Mouse (Mus musculus) heart, embryonic 13.5 days (tissue): ENCODE results near the gene Fto. TPM values are rescaled to one million over a fixed set of nuclear protein-coding genes. Genes with fewer than 3 reads are reported as not detected.
A peak's percentile ranks its signal among the peaks of the same experiment; 100 is the strongest.

ENCODE experiments used
- ATAC-seq: fragments of 200-750 bp; cut with Nextera tagmentation; 2 replicates; pipeline ENCODE4 v1.8.0; 2017; ENCODE audit warnings: moderate TSS enrichment; ENCODE audit not compliant: insufficient number of reproducible peaks, low FRiP score, low TSS enrichment; ENCODE audit errors: extremely low read depth
- H3K27ac ChIP-seq: fragments of 300-500 bp; sonication (generic); replicated peaks from 2 replicates; pipeline ENCODE4 v1.5.1; 2015; ENCODE audit warnings: moderate library complexity, mild to moderate bottlenecking, inconsistent platforms
- H3K27me3 ChIP-seq: fragments of 300-500 bp; sonication (generic); replicated peaks from 2 replicates; pipeline ENCODE4 v1.6.1; 2015; ENCODE audit warnings: mild to moderate bottlenecking, inconsistent platforms
- H3K36me3 ChIP-seq: fragments of 300-500 bp; sonication (generic); 2 replicates; pipeline ENCODE4 v1.6.1; 2015; ENCODE audit warnings: mild to moderate bottlenecking, inconsistent platforms
- H3K4me1 ChIP-seq: fragments of 300-500 bp; sonication (generic); 2 replicates; pipeline ENCODE4 v1.6.1; 2015; ENCODE audit warnings: inconsistent platforms
- H3K4me2 ChIP-seq: fragments of 300-500 bp; sonication (generic); 2 replicates; pipeline ENCODE4 v1.6.1; 2015; ENCODE audit warnings: inconsistent platforms, mild to moderate bottlenecking, moderate library complexity
- H3K4me3 ChIP-seq: fragments of 300-500 bp; sonication (generic); 2 replicates; pipeline ENCODE4 v1.5.1; 2015; ENCODE audit warnings: moderate library complexity, mild to moderate bottlenecking, inconsistent platforms
- H3K9ac ChIP-seq: fragments of 300-500 bp; sonication (generic); 2 replicates; pipeline ENCODE4 v1.6.1; 2015; ENCODE audit warnings: inconsistent platforms, mild to moderate bottlenecking, moderate library complexity
- H3K9me3 ChIP-seq: fragments of 300-500 bp; sonication (generic); 2 replicates; pipeline ENCODE4 v1.6.1; 2016; ENCODE audit warnings: inconsistent platforms
- WGBS: fragments of 180-500 bp; shearing (Covaris S2); methylation state at CpG from one replicate; pipeline ENCODE4 v1.1.7; 2015; ENCODE audit warnings: mixed read lengths; 5-methylcytosine and 5-hydroxymethylcytosine counted together
- polyA plus RNA-seq: library from polyadenylated mRNA; unstranded; fragments of >200 nt; fragmentation: Nextera tagmentation; extraction: Ambion mirVana; gene quantifications from 2 replicates; pipeline ENCODE4 v1.2.1, GENCODE M21; 2015

Fto gene
- polyA plus RNA-seq, 1 experiment from 2014 or later = 64.3 TPM

GRCm38 (mm10) chr8:91572630-91573029 is 259.3 kb downstream of the Fto start:
- Histone ChIP-seq H3K9ac (no peak overlapping the region), H3K27ac (peak overlapping the region; percentile 32; the same call in 1 of the 2 replicates), H3K4me2 (peak overlapping the region; percentile 3; the same call in 1 of the 2 replicates), H3K36me3 (no peaks in the 10 kb centered on the region), H3K4me1 (peaks cover 59% of the 10 kb centered on the region), H3K27me3 (no peaks in the 10 kb centered on the region), H3K4me3 (no peak overlapping the region), H3K9me3 (no peaks in the 10 kb centered on the region)
- no peak for ATAC-seq
- 15% methylated on average over 4 of the region's 4 CpGs for WGBS

GRCm38 (mm10) chr8:91575576-91575975 is 262.3 kb downstream of the Fto start:
- no peak overlapping the region for H3K27ac ChIP-seq
- H3K9me3 ChIP-seq = no peaks in the 10 kb centered on the region
- H3K36me3 ChIP-seq = no peaks in the 10 kb centered on the region
- no peak overlapping the region for H3K4me2 ChIP-seq
- H3K4me3 ChIP-seq = no peak overlapping the region
- peaks cover 40% of the 10 kb centered on the region for H3K4me1 ChIP-seq
- no peak overlapping the region for H3K9ac ChIP-seq
- no peak for ATAC-seq
- 54% methylated on average over 3 of the region's 3 CpGs for WGBS
- no peaks in the 10 kb centered on the region for H3K27me3 ChIP-seq

GRCm38 (mm10) chr8:91576086-91576917 is 263.0 kb downstream of the Fto start:
- Histone ChIP-seq H3K9me3 (no peaks in the 10 kb centered on the region), H3K4me1 (peaks cover 34% of the 10 kb centered on the region), H3K4me2 (no peak overlapping the region), H3K27me3 (no peaks in the 10 kb centered on the region), H3K9ac (no peak overlapping the region), H3K36me3 (no peaks in the 10 kb centered on the region), H3K4me3 (no peak overlapping the region), H3K27ac (no peak overlapping the region)
- no peak for ATAC-seq
- WGBS = 40% methylated on average over 17 of the region's 17 CpGs

- Histone ChIP-seq H3K27ac (no peak overlapping the region), H3K36me3 (no peaks in the 10 kb centered on the region), H3K9ac (no peak overlapping the region), H3K9me3 (no peaks in the 10 kb centered on the region), H3K27me3 (no peaks in the 10 kb centered on the region), H3K4me3 (no peak overlapping the region), H3K4me1 (peaks cover 28% of the 10 kb centered on the region), H3K4me2 (no peak overlapping the region)
- ATAC-seq = no peak
- WGBS = 59% methylated on average over 6 of the region's 6 CpGs
Measured at GRCm38 (mm10) chr8:91576918-91577241, 263.6 kb downstream of the Fto start.

GRCm38 (mm10) chr8:91577605-91578004 is 264.3 kb downstream of the Fto start:
- Histone ChIP-seq H3K4me2 (no peak overlapping the region), H3K36me3 (no peaks in the 10 kb centered on the region), H3K4me1 (peaks cover 28% of the 10 kb centered on the region), H3K9ac (no peak overlapping the region), H3K4me3 (no peak overlapping the region), H3K9me3 (no peaks in the 10 kb centered on the region), H3K27ac (no peak overlapping the region), H3K27me3 (no peaks in the 10 kb centered on the region)
- 86% methylated on average over 3 of the region's 3 CpGs for WGBS
- no peak for ATAC-seq

- ATAC-seq = no peak
Measured at GRCm38 (mm10) chr8:91584620-91585415, 271.5 kb downstream of the Fto start.

GRCm38 (mm10) chr8:91592436-91593105 is 279.2 kb downstream of the Fto start:
- no peak overlapping the region for H3K4me2 ChIP-seq
- H3K4me1 ChIP-seq = peaks cover 24% of the 10 kb centered on the region
- H3K27ac ChIP-seq = no peak overlapping the region
- no peaks in the 10 kb centered on the region for H3K9me3 ChIP-seq
- no peak overlapping the region for H3K4me3 ChIP-seq
- H3K9ac ChIP-seq = no peak overlapping the region
- ATAC-seq = no peak; the same call in 1 of the 2 replicates
- no peaks in the 10 kb centered on the region for H3K27me3 ChIP-seq
- H3K36me3 ChIP-seq = no peaks in the 10 kb centered on the region
- 69% methylated on average over 10 of the region's 10 CpGs for WGBS

More at GRCm38 (mm10) chr8:91584620-91585415, 271.5 kb downstream of the Fto start:
- H3K4me3 ChIP-seq = no peak overlapping the region
- H3K36me3 ChIP-seq = no peaks in the 10 kb centered on the region
- H3K4me2 ChIP-seq = no peak overlapping the region
- peaks cover 26% of the 10 kb centered on the region for H3K4me1 ChIP-seq
- H3K9ac ChIP-seq = no peak overlapping the region
- WGBS = 67% methylated on average over 11 of the region's 11 CpGs
- H3K9me3 ChIP-seq = no peaks in the 10 kb centered on the region
- H3K27me3 ChIP-seq = no peaks in the 10 kb centered on the region
- no peak overlapping the region for H3K27ac ChIP-seq

GRCm38 (mm10) chr8:91593202-91593781 is 280.0 kb downstream of the Fto start:
- Histone ChIP-seq H3K9me3 (no peaks in the 10 kb centered on the region), H3K27ac (no peak overlapping the region)
- WGBS = 66% methylated on average over 12 of the region's 12 CpGs

GRCm38 (mm10) chr8:91599349-91599837 is 286.1 kb downstream of the Fto start:
- no peaks in the 10 kb centered on the region for H3K36me3 ChIP-seq

More at GRCm38 (mm10) chr8:91593202-91593781, 280.0 kb downstream of the Fto start:
- H3K4me2 ChIP-seq = 0 out of 2 replicates have a peak overlapping the region, but pooled peaks have one; percentile 4
- H3K36me3 ChIP-seq = no peaks in the 10 kb centered on the region
- H3K9ac ChIP-seq = no peak overlapping the region
- no peaks in the 10 kb centered on the region for H3K27me3 ChIP-seq
- H3K4me1 ChIP-seq = peaks cover 24% of the 10 kb centered on the region
- no peak overlapping the region for H3K4me3 ChIP-seq
- no peak for ATAC-seq

GRCm38 (mm10) chr8:91603751-91604150 is 290.4 kb downstream of the Fto start:
- H3K9ac ChIP-seq = no peak overlapping the region
- peaks cover 6% of the 10 kb centered on the region; the same call in 1 of the 2 replicates for H3K4me1 ChIP-seq
- H3K36me3 ChIP-seq = no peaks in the 10 kb centered on the region
- ATAC-seq = no peak
- H3K27ac ChIP-seq = no peak overlapping the region
- H3K9me3 ChIP-seq = no peaks in the 10 kb centered on the region
- no peak overlapping the region for H3K4me2 ChIP-seq
- 82% methylated on average over 9 of the region's 9 CpGs for WGBS
- no peak overlapping the region for H3K4me3 ChIP-seq
- no peaks in the 10 kb centered on the region for H3K27me3 ChIP-seq

More at GRCm38 (mm10) chr8:91599349-91599837, 286.1 kb downstream of the Fto start:
- Histone ChIP-seq H3K27me3 (no peaks in the 10 kb centered on the region), H3K9ac (no peak overlapping the region), H3K4me1 (peaks cover 4% of the 10 kb centered on the region), H3K4me2 (no peak overlapping the region), H3K4me3 (no peak overlapping the region), H3K9me3 (no peaks in the 10 kb centered on the region), H3K27ac (no peak overlapping the region)
- no peak for ATAC-seq
- 76% methylated on average over 14 of the region's 14 CpGs for WGBS

GRCm38 (mm10) chr8:91605901-91606300 is 292.6 kb downstream of the Fto start:
- H3K36me3 ChIP-seq = no peaks in the 10 kb centered on the region
- H3K4me1 ChIP-seq = peaks cover 9% of the 10 kb centered on the region
- H3K27ac ChIP-seq = no peak overlapping the region
- no peak overlapping the region for H3K9ac ChIP-seq
- H3K27me3 ChIP-seq = no peaks in the 10 kb centered on the region
- no peak overlapping the region for H3K4me3 ChIP-seq
- no peak overlapping the region for H3K4me2 ChIP-seq
- ATAC-seq = no peak
- H3K9me3 ChIP-seq = no peaks in the 10 kb centered on the region
- WGBS = 70% methylated on average over 8 of the region's 8 CpGs
